Mouse (Mus musculus): ENCODE results near the gene Ssbp4. TPM values are rescaled to one million over a fixed set of nuclear protein-coding genes. Genes with fewer than 3 reads are reported as not detected.

Gene Ssbp4
- polyA plus RNA-seq, 1 experiment: 138 TPM

GRCm38 (mm10) chr8:70632346-70632892 lies 23.7 kb upstream of the Ssbp4 start, which contains the start of gene Gdf15:
Gene Gdf15 (minus strand): TSS chr8:70632456.
- Histone ChIP-seq H3K4me1 (ENCODE audit: control insufficient read depth, insufficient read depth, insufficient read length, low read length) (peaks cover 40% of the 10 kb centered on the region), H3K36me3 (ENCODE audit: control insufficient read depth, insufficient read depth, low read length) (no peaks in the 10 kb centered on the region), H3K27me3 (ENCODE audit: control insufficient read depth, insufficient read depth, low read length) (no peaks in the 10 kb centered on the region), H3K27ac (ENCODE audit: insufficient read depth, low read depth, low read length) (peak within 1 kb of the TSS; percentile 74), H3K4me3 (ENCODE audit: low read depth, low read length) (peak within 1 kb of the TSS; percentile 60)
- 84% methylated on average over 6 of the region's 6 CpGs for WGBS
- TF ChIP-seq POLR2A (IDR thresholded peaks at IDR 0.05; ENCODE audit: low read depth, low read length) (no peak), CTCF (IDR thresholded peaks at IDR 0.05; ENCODE audit: extremely low read depth, insufficient read length, insufficient replicate concordance, low read depth, low read length) (no peak)

GRCm38 (mm10) chr8:70631436-70631835 lies 22.8 kb upstream of the Ssbp4 start:
- peaks cover 33% of the 10 kb centered on the region for H3K4me1 ChIP-seq (ENCODE audit: control insufficient read depth, insufficient read depth, insufficient read length, low read length)
- no peaks in the 10 kb centered on the region for H3K27me3 ChIP-seq (ENCODE audit: control insufficient read depth, insufficient read depth, low read length)
- WGBS: 5% methylated on average over 24 of the region's 24 CpGs
- peak; percentile 62; the same call in 1 of the 2 replicates for TF ChIP-seq POLR2A (IDR thresholded peaks at IDR 0.05; ENCODE audit: low read depth, low read length)
- TF ChIP-seq CTCF (IDR thresholded peaks at IDR 0.05; ENCODE audit: extremely low read depth, insufficient read length, insufficient replicate concordance, low read depth, low read length): no peak
- no peaks in the 10 kb centered on the region for H3K36me3 ChIP-seq (ENCODE audit: control insufficient read depth, insufficient read depth, low read length)
- peak overlapping the region; percentile 74 for H3K27ac ChIP-seq (ENCODE audit: insufficient read depth, low read depth, low read length)
- H3K4me3 ChIP-seq (ENCODE audit: low read depth, low read length): peak overlapping the region; percentile 60

DNA sequence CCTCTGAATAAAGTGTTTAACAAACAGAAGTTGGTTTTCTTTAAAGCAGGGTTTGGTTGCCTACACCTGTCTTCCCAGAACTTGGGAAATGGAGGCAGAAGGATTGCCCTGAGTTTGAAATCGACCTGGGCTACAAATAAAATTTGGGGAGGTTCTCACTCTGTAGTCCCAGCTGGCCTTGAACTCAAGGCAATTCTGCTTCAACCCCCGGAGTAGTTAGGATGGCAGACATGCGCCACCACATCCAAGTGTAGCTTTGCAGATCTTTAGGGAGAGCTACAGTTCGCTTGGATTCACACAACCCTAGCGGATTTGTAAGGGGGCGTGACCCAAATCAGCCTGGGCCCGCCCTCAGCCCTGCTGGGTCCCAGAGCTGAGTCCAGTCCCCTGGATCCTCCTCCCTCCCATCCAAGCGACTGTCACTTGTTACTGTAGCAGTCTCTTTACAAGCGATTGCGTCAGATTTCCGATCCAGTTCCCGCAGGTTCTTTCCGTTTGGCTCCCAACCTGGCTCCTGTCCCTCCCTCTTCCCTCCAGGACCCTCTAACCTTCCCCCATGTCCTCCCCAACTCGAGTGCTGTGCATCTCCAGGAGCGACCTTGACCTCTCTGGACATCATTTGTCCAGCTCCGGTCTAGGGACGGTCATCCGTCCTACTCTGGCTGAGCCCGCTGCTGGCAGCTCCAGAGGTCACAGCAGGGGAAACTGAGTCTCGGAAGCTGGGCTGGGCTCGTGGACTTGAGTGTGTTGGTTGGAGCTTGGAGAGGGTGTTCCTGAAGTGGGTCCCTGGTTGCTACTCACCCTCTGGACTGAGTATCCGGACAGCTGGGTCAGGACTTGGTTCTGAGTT lies 22.1 kb upstream of the Ssbp4 start:
- Histone ChIP-seq H3K4me3 (ENCODE audit: low read depth, low read length) (peak overlapping the region; percentile 60), H3K27ac (ENCODE audit: insufficient read depth, low read depth, low read length) (peak overlapping the region; percentile 74), H3K4me1 (ENCODE audit: control insufficient read depth, insufficient read depth, insufficient read length, low read length) (peaks cover 30% of the 10 kb centered on the region), H3K27me3 (ENCODE audit: control insufficient read depth, insufficient read depth, low read length) (no peaks in the 10 kb centered on the region), H3K36me3 (ENCODE audit: control insufficient read depth, insufficient read depth, low read length) (no peaks in the 10 kb centered on the region)
- WGBS: 7% methylated on average over 22 of the region's 22 CpGs
- no peak for TF ChIP-seq POLR2A (IDR thresholded peaks at IDR 0.05; ENCODE audit: low read depth, low read length)
- TF ChIP-seq CTCF (IDR thresholded peaks at IDR 0.05; ENCODE audit: extremely low read depth, insufficient read length, insufficient replicate concordance, low read depth, low read length): no peak

DNA sequence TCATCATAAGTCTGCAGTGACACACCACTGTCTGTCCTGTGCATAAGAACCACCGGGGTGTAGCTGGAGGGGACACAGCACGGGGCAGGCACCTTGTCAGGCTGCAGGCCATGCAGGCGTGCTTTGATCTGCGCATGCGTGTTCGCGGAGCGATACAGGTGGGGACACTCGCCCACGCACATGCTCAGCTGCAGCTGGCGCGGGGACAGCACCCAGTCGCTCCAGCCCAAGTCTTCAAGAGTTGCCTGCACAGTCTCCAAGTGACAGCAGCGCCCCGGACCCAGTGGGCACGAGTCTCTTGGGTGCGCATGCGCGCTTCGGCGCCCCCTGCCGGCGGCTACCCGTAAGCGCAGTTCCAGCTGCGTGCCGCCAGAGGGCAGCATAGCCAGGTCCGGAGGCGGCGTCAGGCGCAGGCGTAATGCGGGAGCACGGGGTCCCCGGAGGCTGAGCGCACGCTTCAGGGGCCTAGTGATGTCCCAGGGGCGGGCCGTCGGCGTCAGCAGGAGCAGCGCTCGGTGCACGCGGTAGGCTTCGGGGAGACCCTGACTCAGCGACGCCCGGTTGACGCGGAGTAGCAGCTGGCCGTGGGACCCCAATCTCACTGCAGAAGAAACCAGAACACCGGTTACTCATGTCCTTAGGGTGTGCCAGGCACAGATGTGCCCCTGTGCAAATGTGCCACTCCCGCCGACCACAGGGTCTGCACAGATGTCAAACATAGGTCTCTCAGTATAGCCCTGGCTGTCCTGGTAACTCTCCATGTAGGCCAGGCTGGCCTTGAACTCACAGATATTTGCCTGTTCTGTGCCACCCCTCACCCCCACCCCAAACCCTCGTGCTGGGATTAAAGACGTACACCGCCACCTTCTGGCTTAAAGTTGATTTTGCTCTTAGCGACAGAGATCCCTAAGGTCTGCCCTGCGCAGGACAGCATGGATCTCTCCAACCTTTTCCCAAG lies 21.2 kb upstream of the Ssbp4 start:
- Histone ChIP-seq H3K27me3 (ENCODE audit: control insufficient read depth, insufficient read depth, low read length) (no peaks in the 10 kb centered on the region), H3K4me1 (ENCODE audit: control insufficient read depth, insufficient read depth, insufficient read length, low read length) (peaks cover 27% of the 10 kb centered on the region), H3K36me3 (ENCODE audit: control insufficient read depth, insufficient read depth, low read length) (no peaks in the 10 kb centered on the region), H3K27ac (ENCODE audit: insufficient read depth, low read depth, low read length) (peak overlapping the region; percentile 10; the same call in 1 of the 2 replicates), H3K4me3 (ENCODE audit: low read depth, low read length) (peak overlapping the region; percentile 70)
- WGBS: under 1% methylated on average over 60 of the region's 60 CpGs
- TF ChIP-seq CTCF (IDR thresholded peaks at IDR 0.05; ENCODE audit: extremely low read depth, insufficient read length, insufficient replicate concordance, low read depth, low read length) (peak; percentile 100), POLR2A (IDR thresholded peaks at IDR 0.05; ENCODE audit: low read depth, low read length) (no peak; the same call in 1 of the 2 replicates)

- TF ChIP-seq CTCF (IDR thresholded peaks at IDR 0.05; ENCODE audit: extremely low read depth, insufficient read length, insufficient replicate concordance, low read depth, low read length) (no peak), POLR2A (IDR thresholded peaks at IDR 0.05; ENCODE audit: low read depth, low read length) (no peak)
- H3K27ac ChIP-seq (ENCODE audit: insufficient read depth, low read depth, low read length): no peak overlapping the region
- peaks cover 24% of the 10 kb centered on the region for H3K4me1 ChIP-seq (ENCODE audit: control insufficient read depth, insufficient read depth, insufficient read length, low read length)
- no peak overlapping the region for H3K4me3 ChIP-seq (ENCODE audit: low read depth, low read length)
- WGBS: 66% methylated on average over 7 of the region's 7 CpGs
- no peaks in the 10 kb centered on the region for H3K36me3 ChIP-seq (ENCODE audit: control insufficient read depth, insufficient read depth, low read length)
- H3K27me3 ChIP-seq (ENCODE audit: control insufficient read depth, insufficient read depth, low read length): no peaks in the 10 kb centered on the region
Observed at GRCm38 (mm10) chr8:70628986-70629490, 20.4 kb upstream of the Ssbp4 start.

DNA sequence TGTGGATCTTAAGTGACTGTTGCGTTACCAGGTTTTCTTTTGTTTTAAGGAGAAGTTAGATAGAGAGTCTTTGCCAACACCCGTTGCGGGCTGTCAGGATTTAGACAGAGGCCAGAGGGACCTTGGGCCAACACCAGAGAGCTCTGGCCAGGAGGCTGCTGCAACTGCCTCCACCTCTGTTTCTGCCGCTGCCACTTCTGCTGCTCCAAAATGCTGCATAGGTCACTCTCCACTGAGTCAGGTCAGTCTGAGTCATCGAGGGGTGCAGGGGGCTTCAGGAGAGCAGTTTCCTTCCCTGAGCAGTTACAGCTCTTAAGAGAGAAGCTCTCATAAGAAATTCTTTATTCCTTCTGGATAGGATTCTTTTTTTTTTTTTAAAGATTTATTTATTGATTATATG lies 18.4 kb upstream of the Ssbp4 start:
- no peak overlapping the region for H3K4me3 ChIP-seq (ENCODE audit: low read depth, low read length)
- H3K27me3 ChIP-seq (ENCODE audit: control insufficient read depth, insufficient read depth, low read length): no peaks in the 10 kb centered on the region
- peaks cover 22% of the 10 kb centered on the region for H3K4me1 ChIP-seq (ENCODE audit: control insufficient read depth, insufficient read depth, insufficient read length, low read length)
- 90% methylated on average over 5 of the region's 5 CpGs for WGBS
- no peaks in the 10 kb centered on the region for H3K36me3 ChIP-seq (ENCODE audit: control insufficient read depth, insufficient read depth, low read length)
- H3K27ac ChIP-seq (ENCODE audit: insufficient read depth, low read depth, low read length): no peak overlapping the region
- TF ChIP-seq POLR2A (IDR thresholded peaks at IDR 0.05; ENCODE audit: low read depth, low read length) (no peak), CTCF (IDR thresholded peaks at IDR 0.05; ENCODE audit: extremely low read depth, insufficient read length, insufficient replicate concordance, low read depth, low read length) (no peak)
